1 mouse cellular context compared by ENCODE assay signal in the genomic region with DNA sequence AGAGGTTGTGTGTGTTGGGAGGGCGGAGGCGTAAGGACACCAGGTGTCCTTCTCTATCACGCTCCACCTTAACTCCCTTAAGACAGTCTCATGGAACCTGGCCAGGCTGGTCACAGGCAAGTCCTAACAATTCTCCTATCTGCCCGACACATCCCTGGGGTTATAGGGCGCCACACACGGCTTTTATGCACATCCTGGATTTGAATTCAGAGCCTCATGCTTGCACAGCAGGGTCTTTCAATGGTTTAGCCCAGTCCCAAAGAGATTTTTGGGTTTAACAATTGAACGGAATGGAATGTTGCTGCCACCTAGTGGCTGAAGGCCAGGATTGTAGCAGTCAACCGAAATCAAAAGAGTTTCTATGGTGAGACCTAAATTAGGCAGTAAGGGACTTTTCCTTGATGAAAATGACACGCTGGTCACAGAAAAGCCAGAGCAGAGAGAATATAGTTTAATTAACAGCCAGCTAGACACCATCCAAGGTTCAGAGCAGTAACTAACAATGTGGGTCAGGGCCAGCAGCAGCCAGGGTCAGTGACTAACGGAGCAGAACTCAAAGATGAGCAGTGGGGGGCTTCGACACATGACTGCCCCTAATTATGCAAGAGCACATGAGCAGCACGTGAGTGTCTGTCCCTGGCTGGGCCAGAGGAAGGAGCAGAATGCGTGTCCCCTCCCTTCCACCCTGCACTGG.
TF ChIP-seq lines count a peak whose summit lies in the region.

No protein-coding gene starts in this region.

TF ChIP-seq in CH12.LX, 34 proteins besides CTCF, POLR2A, EP300 and RAD21:
- TF ChIP-seq IRF4 (IDR thresholded peaks at IDR 0.05; ENCODE audit: low read depth, low read length), result 0 out of 2 replicates have a peak, but pooled peaks have one; percentile 23
- TF ChIP-seq RCOR1 (conservative IDR thresholded peaks at IDR 0.05; ENCODE audit: low read depth, low read length), result no peak
- peak; percentile 47; the same call in 1 of the 2 replicates for TF ChIP-seq SIN3A (IDR thresholded peaks at IDR 0.05; ENCODE audit: low read length)
- peak; percentile 35; the same call in 1 of the 2 replicates for TF ChIP-seq NELFE (IDR thresholded peaks at IDR 0.05; ENCODE audit: low read depth, low read length)
- no peak; the same call in 1 of the 2 replicates for TF ChIP-seq MAX (IDR thresholded peaks at IDR 0.05; ENCODE audit: low read length)
- TF ChIP-seq ZKSCAN1 (IDR thresholded peaks at IDR 0.05; ENCODE audit: borderline replicate concordance, low read depth, low read length), result no peak
- no peak for TF ChIP-seq USF2 (conservative IDR thresholded peaks at IDR 0.05; ENCODE audit: low read depth, low read length)
- 0 out of 2 replicates have a peak, but pooled peaks have one; percentile 43 for TF ChIP-seq MXI1 (IDR thresholded peaks at IDR 0.05; ENCODE audit: low read depth, low read length)
- no peak for TF ChIP-seq ZC3H11A (IDR thresholded peaks at IDR 0.05; ENCODE audit: low read depth, low read length)
- 0 out of 2 replicates have a peak, but pooled peaks have one; percentile 46 for TF ChIP-seq TCF12 (IDR thresholded peaks at IDR 0.05; ENCODE audit: low read depth, low read length)
- peak; percentile 68 for TF ChIP-seq SMC3 (IDR thresholded peaks at IDR 0.05; ENCODE audit: low read depth, low read length)
- 0 out of 2 replicates have a peak, but pooled peaks have one; percentile 68 for TF ChIP-seq CHD1 (IDR thresholded peaks at IDR 0.05; ENCODE audit: low read depth, low read length)
- TF ChIP-seq ELF1 (IDR thresholded peaks at IDR 0.05; ENCODE audit: low read depth, low read length), result no peak
- TF ChIP-seq MEF2A (IDR thresholded peaks at IDR 0.05; ENCODE audit: borderline replicate concordance, low read depth, low read length), result peak; percentile 70; the same call in 1 of the 2 replicates
- TF ChIP-seq BHLHE40 (IDR thresholded peaks at IDR 0.05; ENCODE audit: low read depth, low read length), result peak; percentile 97
